Mouse (Mus musculus): ENCODE data around the gene Ube2j1. TPM values are rescaled to one million over a fixed set of nuclear protein-coding genes. Genes with fewer than 3 reads are reported as not detected.
A peak's percentile ranks its signal among the peaks of the same experiment; 100 is the strongest.

Gene Ube2j1
- total RNA-seq, 2 experiments from 2014 or later, result 89.4 to 109 TPM

DNA sequence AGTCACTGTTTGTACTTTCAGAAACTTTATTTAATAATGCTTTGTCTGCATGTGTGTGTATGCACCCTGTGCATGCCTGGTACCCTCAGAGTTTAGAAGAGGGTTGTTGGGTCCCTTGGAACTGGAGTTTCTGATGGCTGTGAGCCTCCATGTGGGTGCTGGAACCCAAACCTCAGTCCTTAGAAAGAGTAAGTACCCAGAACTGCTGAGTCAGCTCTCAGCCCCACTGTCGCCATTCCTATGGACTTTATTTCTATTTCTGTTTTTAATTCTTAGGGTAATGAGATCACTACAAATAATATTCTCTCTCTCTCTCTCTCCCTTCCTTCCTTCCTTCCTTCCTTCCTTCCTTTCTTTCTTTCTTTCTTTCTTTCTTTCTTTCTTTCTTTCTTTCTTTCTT lies 21.1 kb upstream of the Ube2j1 start:
- DNase-seq (ENCODE audit: low spot score in 2 of 2), result no peak

DNA sequence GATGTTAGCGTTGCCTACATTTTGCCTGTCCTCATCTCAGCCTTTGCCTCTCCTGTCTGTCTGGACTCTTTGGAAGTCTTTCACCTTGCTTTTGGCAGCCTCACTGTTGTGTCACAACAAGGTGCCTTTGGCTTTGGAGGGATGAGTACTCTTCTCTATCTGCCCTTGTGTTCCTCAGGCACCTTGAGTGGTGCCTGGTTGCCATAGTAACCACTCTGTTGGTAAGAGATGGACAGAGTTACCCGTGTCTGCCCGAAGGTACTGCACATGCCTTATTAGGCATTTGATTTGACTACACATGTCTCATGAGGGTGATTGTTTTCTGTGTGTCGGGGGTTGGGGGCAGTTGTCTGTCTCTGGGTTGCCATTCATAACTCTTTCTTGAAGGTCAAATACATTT lies 18.7 kb upstream of the Ube2j1 start:
- DNase-seq (ENCODE audit: low spot score in 2 of 2), result no peak

DNA sequence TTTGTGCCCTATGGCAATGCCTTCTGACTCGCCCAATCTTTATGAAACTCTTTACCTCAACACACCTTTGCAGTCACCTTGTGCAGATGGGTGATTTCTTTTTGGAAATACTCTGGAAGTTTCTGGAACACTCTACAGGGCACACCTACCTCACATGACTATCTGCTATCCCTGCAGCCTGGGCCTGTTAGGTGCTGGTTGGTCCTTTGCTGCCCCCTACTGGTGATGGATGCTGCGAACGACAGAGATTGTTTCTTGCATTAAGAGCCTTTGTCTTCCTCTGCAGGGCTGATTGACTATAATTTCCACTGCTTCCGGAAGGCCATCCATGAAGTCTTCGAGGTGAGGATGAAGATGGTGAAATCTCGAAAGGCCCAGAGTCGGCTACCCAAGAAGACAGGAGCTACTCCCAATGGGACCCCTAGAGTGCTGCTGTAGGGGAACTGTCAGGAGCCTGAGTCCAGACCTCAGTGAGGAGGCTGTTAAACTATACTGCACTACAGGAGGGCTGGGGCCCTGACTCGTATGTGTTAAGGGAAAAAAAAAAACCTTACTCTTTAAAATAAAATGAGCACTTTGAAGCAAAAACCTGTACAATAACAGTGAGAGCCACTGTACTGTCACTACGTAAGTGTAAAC lies 12.7 kb upstream of the Ube2j1 start:
- DNase-seq (ENCODE audit: low spot score in 2 of 2), result peak; percentile 92

DNA sequence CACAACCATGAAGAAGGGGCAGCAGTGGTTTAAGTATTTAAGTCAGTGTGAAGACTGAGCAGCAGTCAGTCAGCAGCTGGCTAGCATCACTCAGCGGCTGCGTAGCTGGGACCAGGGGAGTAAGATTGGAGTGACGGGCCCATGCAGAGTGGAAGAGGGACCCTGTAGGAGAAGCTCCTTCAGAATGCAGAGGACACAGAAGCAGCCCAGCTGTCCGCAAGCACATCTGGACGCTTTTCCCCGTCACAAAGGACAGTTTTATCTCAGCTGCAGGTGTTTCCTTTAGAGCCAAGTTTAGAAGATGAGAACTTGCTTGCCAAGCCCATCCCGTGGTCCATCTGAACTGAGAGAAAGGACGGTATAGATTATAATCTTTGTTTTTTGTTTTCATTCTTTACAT lies 6.8 kb upstream of the Ube2j1 start:
- DNase-seq (ENCODE audit: low spot score in 2 of 2), result no peak

DNA sequence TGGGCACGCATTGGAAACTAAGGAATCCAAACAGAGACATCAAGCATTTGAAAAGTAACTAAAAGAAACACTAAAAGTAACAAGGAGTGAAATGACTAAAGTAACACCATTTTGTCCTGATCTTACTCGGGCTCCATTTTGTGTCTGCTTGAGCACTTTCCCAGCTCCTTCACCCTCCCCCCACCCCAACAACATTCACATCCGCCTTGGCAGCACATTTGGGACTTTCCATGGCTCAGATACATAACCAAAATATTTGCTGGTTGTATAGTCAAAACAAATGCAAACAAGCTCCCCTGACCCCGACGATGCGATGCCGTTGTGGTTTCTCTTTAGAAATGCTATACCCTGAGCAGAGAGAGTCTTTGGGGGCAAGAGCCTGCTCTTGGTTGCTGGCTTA lies 2.1 kb upstream of the Ube2j1 start:
- no peak for DNase-seq (ENCODE audit: low spot score in 2 of 2)

DNA sequence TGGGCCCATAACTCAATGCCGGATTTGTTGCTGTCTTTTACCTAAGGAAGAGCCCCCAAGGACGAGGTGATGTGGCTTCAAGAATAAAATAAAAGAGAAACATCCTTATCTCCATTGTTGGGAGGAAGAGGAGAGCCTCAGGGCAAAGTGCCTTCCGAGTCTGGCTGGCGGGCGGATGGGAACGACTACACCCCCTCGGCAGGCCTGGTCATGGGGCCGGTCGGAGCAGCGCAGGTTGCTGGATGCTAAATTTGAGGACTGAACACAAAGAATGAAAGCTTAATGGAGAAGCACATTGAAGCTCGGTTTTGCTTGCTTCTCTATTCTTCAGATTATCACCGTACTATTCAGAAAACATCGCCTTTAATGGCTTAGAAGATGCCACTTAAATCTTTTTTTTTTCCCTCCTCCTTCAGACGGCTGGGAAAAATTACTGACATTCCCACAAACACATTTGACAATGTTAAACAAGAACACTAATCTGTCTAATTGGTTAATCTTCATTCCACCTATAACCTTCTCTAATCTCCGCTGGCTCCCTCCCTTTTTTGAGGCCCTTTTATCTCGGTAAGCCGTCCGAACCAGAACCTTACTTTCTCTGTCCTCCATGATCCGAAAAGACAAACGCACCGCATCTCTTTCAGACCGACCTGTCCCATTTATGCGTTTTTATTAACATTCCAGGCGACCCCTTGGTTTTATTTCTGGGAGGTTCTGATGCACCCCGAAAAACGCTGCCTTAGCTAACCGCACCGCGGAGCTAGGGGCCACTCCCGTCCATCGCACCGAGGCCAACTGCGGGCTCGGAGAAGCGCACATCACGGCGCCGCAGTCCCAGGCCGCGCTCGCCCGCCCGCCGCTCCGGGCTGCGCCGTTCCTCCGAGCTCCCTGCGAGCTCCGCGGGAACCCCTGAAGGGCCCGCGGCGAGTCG lies 687 bp upstream of the Ube2j1 start:
- DNase-seq (ENCODE audit: low spot score in 2 of 2), result peak in 1 of 2 experiments; percentile 53

DNA sequence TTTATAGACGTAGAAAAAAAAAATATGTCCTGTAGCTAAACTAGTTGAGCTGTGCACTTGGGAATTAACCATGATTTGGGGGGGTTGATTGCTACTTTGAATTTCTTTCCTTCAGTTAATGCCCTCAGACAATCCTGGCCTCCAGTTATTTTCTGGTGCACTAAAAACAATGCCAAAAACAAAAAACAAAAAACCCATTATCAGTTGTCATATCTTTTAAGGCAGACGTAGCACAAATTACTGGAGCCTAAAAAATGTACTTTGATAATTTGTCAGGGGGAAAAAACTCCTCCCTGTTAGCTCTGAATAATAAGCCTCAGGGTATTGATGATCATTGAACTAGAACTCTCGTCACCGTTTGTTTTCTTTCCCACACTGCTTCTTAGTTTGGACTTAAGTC lies 829 bp downstream of the Ube2j1 start:
- no peak for DNase-seq (ENCODE audit: low spot score in 2 of 2)

DNA sequence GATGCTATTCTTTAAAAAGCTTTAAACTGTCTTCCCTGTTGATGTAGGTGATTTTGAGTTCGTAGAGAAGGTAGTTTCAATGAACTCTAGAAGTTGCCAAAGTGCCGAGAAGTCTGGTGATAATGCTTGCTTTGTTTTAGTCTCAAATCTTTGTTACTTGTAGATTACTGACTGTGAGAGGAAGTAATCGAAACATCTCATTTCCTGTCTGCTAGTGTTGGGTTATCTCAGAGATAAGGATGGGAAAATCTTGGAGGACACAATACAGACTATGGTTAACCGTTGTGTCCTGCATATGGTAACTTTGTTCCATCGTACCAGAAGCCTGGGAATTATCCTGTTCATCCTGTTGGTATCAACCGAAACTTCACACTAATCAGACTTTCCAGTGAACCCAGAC lies 2.3 kb downstream of the Ube2j1 start:
- no peak for DNase-seq (ENCODE audit: low spot score in 2 of 2)

DNA sequence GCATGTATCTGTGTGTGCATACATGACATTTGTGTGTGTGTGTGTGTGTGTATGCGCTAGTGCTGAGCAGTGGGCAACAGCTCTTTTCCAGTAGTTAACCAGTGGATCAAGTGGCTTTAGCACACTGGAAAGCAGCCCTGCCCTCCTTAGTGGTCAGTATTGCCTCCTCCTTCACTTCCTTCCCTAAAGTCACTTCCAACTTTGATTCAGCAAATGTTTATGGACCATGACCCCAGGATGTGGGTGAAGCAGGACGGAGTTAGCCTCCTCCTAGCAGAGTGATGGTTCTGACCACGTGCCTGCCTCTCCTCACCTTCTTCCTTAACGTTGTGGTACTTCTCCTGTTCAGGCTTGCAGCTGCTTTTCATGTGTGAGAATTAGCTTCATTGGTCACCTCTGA lies 8.6 kb downstream of the Ube2j1 start:
- DNase-seq (ENCODE audit: low spot score in 2 of 2), result no peak

DNA sequence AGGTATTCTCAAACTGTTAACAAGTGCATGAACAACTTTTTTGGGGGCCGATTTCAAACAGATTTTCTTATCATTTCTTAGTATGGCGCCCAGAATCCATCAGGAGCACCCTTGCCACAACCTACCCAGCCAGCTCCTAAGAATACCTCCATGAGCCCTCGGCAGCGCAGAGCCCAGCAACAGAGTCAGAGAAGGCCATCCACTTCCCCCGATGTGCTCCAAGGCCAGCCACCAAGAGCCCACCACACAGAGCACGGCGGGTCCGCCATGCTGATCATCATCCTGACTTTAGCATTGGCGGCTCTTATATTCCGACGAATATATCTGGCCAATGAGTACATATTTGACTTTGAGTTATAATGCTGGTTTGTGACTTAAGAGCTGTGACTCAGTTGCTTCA lies 18.4 kb downstream of the Ube2j1 start:
- DNase-seq (ENCODE audit: low spot score in 2 of 2), result no peak

DNA sequence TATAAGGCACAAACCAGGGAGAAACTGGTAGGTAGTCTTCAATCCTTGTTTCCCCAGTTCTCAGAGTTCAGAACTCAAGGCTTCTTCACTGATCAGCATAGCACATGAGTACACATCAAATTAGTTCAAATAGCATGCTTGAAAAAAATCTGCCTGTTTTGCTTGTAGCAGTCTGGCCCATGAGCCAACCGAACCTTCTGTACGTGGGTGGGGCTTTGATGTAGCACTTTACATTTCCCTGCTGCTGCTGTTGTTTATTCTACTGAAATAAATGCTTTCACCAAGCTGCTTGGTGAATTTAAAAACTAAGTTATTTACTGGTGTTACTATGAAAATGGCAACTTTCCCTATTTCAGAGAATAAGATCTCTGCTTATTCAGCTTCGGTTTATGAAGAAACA lies 20.8 kb downstream of the Ube2j1 start:
- DNase-seq (ENCODE audit: low spot score in 2 of 2), result no peak

DNA sequence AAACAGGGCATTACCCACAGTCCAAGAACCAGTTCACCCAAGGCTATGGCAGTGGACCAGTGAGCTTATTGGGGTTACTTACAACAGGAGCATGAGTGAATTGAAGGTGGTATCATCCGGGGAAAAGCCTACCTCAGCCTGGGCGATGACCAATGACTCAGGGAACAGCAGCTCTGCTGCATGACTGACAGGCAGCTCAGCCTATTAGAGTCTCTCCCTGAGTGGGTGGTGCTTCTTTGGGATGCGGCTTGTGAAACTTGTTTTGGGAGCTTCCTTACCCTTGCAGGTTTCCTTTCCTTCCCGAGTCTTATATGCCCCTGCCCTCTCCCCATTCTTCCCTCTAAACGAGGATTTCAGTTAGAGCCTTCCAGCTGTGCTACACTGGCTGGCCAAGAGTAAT lies 21.4 kb downstream of the Ube2j1 start:
- DNase-seq (ENCODE audit: low spot score in 2 of 2), result peak in 1 of 2 experiments; percentile 28

DNA sequence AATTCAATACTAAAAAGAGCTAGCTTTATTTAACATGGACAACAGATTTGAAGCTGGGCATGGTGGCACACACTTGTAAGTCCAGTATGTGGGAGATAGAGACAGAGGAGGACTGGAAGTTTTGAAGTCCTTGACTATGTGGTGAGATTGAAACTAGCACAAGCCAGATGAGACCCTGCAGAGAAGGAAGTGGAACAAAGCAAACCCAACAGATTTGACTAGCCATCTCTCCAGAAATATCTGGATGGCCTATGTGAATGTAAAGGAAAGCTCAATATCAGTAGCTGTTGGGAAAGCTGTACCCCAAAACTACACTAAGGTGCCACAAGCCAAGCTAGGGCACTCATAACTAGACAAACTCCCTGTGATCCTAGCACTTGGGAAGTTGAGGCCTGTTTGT lies 23.2 kb downstream of the Ube2j1 start:
- no peak for DNase-seq (ENCODE audit: low spot score in 2 of 2)

DNA sequence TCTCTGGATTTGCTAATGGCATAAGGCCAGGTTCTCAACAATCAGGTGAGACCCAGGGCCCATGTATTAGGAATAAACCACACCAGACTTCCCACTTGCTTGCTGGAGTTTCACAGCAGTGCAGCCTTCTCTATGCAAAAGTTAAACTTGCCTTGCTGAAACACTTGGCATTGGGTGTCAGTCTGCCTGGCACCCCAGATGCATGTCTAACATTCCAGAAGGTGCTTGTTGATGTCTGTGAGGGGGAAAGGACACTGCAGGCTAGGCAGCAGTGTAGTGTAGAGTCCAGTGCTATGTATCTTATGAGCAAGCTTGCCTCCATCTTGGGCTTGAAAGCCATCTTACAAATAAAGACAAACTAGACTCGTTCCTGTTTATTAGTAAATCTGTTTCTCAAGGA lies 25.1 kb downstream of the Ube2j1 start:
- DNase-seq (ENCODE audit: low spot score in 2 of 2), result no peak

DNA sequence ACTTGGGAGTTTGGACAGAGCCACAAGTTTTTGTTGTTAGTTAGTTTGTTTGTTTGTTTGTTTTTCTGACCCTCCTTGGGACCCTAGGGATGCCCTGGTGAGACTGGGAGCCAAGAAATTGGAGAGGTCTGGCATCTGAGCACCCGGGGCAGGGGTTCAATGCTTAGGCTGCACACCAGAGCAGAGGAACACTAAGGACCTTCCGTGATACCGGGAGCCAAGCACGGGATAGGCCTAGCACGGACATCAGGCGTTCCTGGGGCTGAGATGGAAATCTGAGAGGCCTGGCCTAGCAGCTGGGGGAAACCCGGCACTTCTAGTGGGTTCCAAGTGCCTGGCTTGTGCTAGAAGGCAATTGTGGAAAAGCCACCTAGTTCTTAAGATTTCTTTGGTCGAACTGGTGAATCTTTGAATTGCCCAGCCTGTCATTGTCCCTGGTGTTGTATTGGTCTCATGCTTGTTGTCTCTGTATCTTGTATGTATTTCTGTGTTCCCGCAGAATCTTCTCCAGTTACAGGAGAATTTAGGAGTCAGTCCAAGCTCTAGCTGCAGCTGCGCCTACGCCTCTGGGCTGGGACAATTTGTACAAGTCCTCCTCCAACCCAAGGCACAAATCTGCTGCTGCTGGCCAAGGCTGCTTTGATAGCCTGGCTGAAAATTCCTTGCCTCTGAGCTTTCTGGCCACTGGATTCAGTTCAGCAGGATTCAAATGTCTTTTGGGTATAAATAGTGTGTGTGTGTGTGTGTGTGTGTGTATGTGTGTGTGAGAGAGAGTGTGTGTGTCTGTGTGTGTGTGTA lies 26.9 kb downstream of the Ube2j1 start:
- DNase-seq (ENCODE audit: low spot score in 2 of 2), result peak in 1 of 2 experiments; percentile 19

DNA sequence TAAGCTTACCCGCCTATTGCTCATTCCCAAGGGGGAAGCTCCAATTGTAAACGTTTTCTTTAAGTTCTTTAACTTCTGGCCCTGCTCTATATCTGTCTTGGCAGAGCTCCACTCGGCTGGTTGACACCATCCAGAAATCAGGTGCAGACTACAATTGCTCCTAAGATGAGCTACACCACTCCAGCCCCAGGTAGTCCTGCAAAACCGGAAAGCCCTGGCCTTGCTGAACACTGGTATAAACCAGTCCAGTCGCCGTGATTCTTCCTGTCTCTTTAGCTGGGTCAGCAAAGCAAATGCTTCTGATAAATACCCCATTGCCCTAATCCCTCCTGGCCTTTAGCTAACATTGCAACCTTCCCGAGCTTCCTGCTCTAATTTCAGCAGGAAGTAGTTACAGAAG lies 29.9 kb downstream of the Ube2j1 start:
- DNase-seq (ENCODE audit: low spot score in 2 of 2), result no peak

DNA sequence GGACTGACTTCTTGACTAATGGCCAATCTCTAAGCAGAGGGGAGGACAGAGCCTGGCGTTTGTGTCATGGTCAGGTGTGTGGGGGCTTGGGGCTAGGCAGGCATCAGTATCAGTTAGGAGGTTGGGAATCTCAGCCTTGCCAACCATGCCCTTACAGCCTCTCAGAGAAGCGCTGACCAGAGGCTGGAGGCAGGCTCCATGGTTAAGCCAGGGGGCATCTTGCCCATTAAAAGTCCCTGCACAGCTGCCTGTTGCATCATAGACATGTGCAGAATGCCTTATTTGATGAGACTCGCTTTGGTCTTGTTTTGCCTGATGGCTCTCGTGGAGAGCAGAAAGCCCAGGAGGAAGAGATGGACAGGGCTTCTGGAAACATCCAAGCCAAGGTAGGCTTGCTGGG lies 31.8 kb downstream of the Ube2j1 start, which contains the start of gene Gabrr2:
Gene Gabrr2, plus strand, starts transcription at position 19 of the 400 bp plus-strand sequence.
- no peak for DNase-seq (ENCODE audit: low spot score in 2 of 2)

DNA sequence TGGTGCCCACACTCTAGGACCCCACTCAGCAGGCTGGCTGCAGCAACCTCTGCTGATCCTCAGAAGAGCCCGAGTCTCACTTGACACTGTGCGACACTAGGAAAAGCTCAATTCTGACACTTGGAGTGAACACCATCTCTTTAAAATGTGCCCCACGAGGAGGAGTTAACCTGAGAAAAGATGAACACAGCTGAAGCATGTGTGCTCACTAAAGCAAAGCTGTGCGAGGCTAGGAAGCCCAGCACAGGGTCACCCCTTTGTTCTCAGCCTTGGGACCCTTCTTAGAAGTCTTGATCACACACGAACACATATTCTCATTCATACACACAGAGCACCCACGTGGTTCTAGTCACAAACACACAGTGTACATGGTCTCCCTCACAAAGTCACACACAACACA lies 33.8 kb downstream of the Ube2j1 start:
- no peak for DNase-seq (ENCODE audit: low spot score in 2 of 2)

DNA sequence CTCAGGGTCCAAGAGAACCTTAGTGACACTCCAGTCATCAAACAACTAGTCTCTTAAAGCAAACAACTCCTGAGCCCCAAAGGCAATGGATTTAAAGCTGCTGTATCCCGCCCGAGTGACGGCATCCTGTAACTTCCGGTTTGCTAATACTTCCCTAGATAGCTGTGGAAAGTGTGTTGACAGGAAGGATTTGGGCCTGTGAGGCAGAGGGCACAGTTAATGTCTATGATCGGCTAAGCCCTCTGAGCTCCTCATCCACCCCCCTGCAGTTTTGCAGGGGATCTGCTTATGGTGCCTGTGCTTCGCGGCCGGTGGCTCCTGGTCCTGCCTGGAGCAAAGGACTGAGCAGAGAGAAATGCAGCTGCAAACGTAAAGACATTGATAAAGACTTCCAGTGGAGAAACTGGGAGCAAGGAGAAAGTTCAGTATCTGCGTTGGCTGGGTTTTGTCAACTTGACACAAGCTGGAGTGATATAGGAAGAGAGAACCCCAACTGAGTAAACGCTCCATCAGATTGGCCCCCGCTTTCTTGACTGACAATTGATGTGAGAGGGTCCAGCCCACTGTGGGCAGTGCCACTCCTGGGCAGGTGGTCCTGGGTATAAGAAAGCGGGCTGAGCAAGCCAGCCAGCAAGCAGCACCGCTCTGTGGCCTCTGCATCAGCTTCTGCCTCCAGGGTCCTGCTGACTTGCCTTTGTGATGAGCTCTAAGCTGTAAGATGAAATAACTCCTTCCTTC lies 35.2 kb downstream of the Ube2j1 start:
- no peak for DNase-seq (ENCODE audit: low spot score in 2 of 2)

DNA sequence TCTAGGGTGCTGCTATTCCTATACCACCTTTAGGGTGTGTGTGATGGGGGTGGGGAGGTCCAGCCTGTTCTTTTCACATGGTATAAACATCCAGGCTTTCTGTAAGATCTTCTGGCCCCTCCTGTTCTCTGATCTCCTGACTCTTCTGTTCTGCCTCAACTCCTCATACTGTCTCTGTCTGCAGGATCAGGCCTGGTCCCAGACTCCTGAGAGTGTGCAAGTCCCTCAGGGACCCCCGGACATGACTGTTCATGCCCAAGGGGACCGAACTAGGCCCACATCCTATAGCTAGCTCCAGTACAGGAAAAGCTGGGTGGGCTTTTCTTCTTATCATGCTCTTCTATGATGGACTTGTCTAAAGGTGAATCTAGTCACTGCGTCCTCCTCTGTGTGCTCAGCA lies 36.1 kb downstream of the Ube2j1 start:
- no peak for DNase-seq (ENCODE audit: low spot score in 2 of 2)

DNA sequence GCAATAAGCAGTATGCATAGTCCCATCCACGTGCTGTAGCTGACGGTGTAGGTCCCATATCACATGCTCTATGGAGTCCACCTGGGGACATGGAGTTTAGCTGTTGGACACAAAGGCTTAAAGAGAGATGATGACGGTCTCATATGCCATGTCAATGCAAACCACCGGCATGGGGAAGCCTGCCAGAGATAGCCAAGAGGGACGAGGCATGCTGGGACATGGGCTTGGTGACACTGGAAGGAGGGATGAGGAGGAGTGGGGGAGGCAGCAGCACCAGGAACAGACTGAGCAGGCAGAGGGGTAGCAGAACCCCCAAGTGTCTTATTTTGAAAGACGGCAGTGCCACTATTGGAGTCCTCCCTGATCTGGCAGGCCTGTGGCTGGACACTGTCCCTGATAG lies 36.6 kb downstream of the Ube2j1 start:
- DNase-seq (ENCODE audit: low spot score in 2 of 2), result no peak
